In genomic region chrX:152132029-152132428, GRCm38 (mm10) we compare ENCODE assay signal across 1 mouse cellular context.
TF ChIP-seq lines count a peak whose summit lies in the region.

No protein-coding gene starts in this region.

TF ChIP-seq in MEL, 35 proteins besides CTCF, POLR2A, EP300 and RAD21 (continued from another document):
- peak; percentile 58 for TF ChIP-seq SMC3 (IDR thresholded peaks at IDR 0.05; ENCODE audit: low read depth, low read length)
- TF ChIP-seq ZNF384 (IDR thresholded peaks at IDR 0.05; ENCODE audit: low read depth, low read length), result no peak
